Mouse (Mus musculus) bone marrow, adult 2 months (tissue): ENCODE results near the gene Pcsk7. TPM values are rescaled to one million over a fixed set of nuclear protein-coding genes. Genes with fewer than 3 reads are reported as not detected.

Experiments
- H3K27ac ChIP-seq: fragments of 200-500 bp; 2 replicates; pipeline ENCODE4 v1.5.1; 2012; ENCODE audit warnings: low read depth, mild to moderate bottlenecking, control low read depth, inconsistent platforms, low read length; ENCODE audit not compliant: control insufficient read depth, poor library complexity, insufficient read depth
- H3K4me1 ChIP-seq: fragments of 200-500 bp; 2 replicates; pipeline ENCODE4 v1.6.1; 2011; ENCODE audit warnings: low read length; ENCODE audit not compliant: control insufficient read depth, insufficient read depth
- H3K4me3 ChIP-seq: fragments of 200-500 bp; replicated peaks from 2 replicates; pipeline ENCODE3; 2011; ENCODE audit warnings: mild to moderate bottlenecking, low read depth, low read length, control low read depth; ENCODE audit not compliant: control insufficient read depth
- CTCF ChIP-seq: fragments of 200-500 bp; IDR thresholded peaks from 2 replicates; pipeline ENCODE4 v1.5.1; 2011; ENCODE audit warnings: low read length, control low read depth; ENCODE audit not compliant: control insufficient read depth, insufficient read depth
- POLR2A ChIP-seq: fragments of 200-500 bp; IDR thresholded peaks from 2 replicates; pipeline ENCODE4 v1.6.1; 2011; ENCODE audit warnings: low read depth, mild to moderate bottlenecking, control low read depth, low read length, borderline replicate concordance; ENCODE audit not compliant: control insufficient read depth
- WGBS: fragments of 180-500 bp; shearing (Covaris S2); methylation state at CpG from one replicate; pipeline ENCODE4 v1.1.7; 2018; 5-methylcytosine and 5-hydroxymethylcytosine counted together
- polyA plus RNA-seq: library from polyadenylated mRNA; stranded (reverse); fragments of >200 nt; gene quantifications from 2 replicates; pipeline ENCODE4 v1.2.4, GENCODE M21; 2011; ENCODE audit warnings: low replicate concordance; ENCODE audit not compliant: missing spikeins, insufficient read depth, insufficient read length

Gene Pcsk7
- polyA plus RNA-seq, 1 experiment: 24.5 TPM

DNA sequence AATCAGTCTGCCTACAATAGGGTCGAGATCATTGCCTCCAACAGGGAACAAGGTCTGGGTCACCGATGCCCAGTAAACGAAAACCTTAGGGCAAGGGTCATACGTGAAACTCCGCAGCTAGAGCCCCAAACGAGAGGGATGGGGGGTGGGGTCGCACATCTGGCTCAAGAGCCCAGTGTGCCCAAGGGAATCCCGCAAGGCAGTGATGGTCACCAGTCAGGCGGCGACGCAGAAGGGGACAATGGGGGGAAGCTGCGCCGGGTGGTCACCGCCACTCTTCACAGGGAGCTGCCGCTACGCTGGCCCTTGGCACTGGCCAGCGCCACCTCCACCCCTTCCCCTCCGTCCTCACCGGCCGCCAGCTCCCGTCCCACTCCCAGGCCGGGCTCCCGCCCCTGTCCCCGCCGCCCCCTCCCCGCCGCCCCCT lies 473 bp upstream of the Pcsk7 start:
- Histone ChIP-seq H3K4me1 (peaks cover 3% of the 10 kb centered on the region), H3K4me3 (peak overlapping the region; percentile 84), H3K27ac (peak overlapping the region; percentile 56)
- WGBS: 0% methylated on average over 21 of the region's 27 CpGs
- TF ChIP-seq POLR2A (no peak), CTCF (no peak)

DNA sequence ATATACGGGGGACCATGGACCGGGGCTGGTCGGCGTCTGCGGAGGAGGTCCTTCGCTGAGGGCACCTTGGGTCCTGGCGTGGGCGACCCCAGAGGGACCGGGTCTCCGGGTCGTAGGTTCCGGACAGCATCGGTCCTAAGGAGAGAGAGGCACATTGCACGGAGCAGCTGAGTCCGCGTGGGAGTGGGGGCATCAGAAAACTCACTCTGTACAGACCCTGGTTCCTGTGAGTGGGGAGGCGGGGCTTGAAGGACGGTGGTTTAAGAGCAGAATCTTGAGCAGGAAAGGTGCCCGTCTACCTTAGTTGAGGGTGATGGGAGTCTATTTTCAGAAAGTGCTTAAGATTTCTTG lies 756 bp downstream of the Pcsk7 start:
- peak overlapping the region; percentile 84 for H3K4me3 ChIP-seq
- peaks cover 3% of the 10 kb centered on the region for H3K4me1 ChIP-seq
- under 1% methylated on average over 19 of the region's 19 CpGs for WGBS
- peak overlapping the region; percentile 99 for H3K27ac ChIP-seq
- TF ChIP-seq CTCF: no peak
- no peak for TF ChIP-seq POLR2A

GRCm38 (mm10) chr9:45910995-45911394 lies 4.7 kb downstream of the Pcsk7 start:
- no peak for TF ChIP-seq CTCF
- no peak for TF ChIP-seq POLR2A
- no peak overlapping the region for H3K4me3 ChIP-seq
- no peak overlapping the region for H3K27ac ChIP-seq
- 79% methylated on average over 3 of the region's 3 CpGs for WGBS
- H3K4me1 ChIP-seq: peaks cover 3% of the 10 kb centered on the region

DNA sequence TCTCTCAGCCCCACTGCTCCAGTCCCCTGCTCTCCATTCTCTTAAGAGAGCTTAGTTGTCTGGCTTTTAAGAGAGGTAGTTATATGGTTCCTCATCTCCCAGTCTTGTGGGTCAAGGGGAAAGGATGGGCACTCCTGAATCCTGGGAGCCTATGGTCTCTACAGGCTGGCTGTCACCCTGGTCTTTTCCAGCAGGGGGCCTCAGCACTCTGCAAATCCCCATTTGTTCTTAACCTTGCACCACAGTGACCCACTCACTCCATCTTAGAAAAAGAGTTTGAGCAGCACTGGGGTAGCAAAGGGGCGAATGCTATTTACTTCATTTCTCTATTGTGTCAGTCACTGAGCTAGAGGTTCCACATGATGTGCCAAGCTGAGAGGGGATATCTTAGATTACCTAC lies 5.4 kb downstream of the Pcsk7 start:
- no peak overlapping the region for H3K4me3 ChIP-seq
- H3K27ac ChIP-seq: no peak overlapping the region
- WGBS: 60% methylated on average over 1 of the region's 1 CpGs
- peaks cover 3% of the 10 kb centered on the region for H3K4me1 ChIP-seq
- TF ChIP-seq POLR2A: no peak
- peak; percentile 68 for TF ChIP-seq CTCF

GRCm38 (mm10) chr9:45915659-45916058 lies 9.4 kb downstream of the Pcsk7 start:
- no peak overlapping the region for H3K4me3 ChIP-seq
- TF ChIP-seq CTCF (no peak), POLR2A (no peak)
- H3K4me1 ChIP-seq: no peaks in the 10 kb centered on the region
- 79% methylated on average over 2 of the region's 2 CpGs for WGBS
- no peak overlapping the region for H3K27ac ChIP-seq

- TF ChIP-seq CTCF (no peak), POLR2A (no peak)
- H3K4me1 ChIP-seq: no peaks in the 10 kb centered on the region
- H3K27ac ChIP-seq: no peak overlapping the region
- 86% methylated on average over 5 of the region's 5 CpGs for WGBS
- no peak overlapping the region for H3K4me3 ChIP-seq
Observed at GRCm38 (mm10) chr9:45917041-45917934, 11.0 kb downstream of the Pcsk7 start.

DNA sequence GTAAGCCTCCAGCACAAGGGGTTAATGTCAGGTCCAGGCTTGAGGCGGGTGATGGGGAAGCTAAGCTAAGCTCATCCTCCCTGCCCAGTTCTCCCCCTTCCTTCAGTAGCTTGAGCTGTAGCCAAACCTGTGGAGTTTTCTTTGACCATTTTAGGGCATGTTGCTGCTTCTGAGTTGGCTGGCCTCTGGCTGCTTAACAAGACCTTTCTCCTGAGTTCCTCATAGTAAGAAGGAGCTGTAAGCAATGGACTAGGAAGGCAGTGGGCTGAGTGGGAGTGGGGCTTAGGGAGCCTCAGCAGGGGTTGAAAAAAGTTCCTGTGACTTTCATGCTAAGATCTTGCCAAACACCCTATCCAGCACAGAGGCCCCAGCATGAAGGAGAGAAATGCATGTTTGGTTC lies 13.6 kb downstream of the Pcsk7 start:
- WGBS: 73% methylated on average over 1 of the region's 1 CpGs
- TF ChIP-seq CTCF: no peak
- no peak for TF ChIP-seq POLR2A
- H3K4me1 ChIP-seq: no peaks in the 10 kb centered on the region
- no peak overlapping the region for H3K4me3 ChIP-seq
- no peak overlapping the region for H3K27ac ChIP-seq

GRCm38 (mm10) chr9:45929285-45929684 lies 23.0 kb downstream of the Pcsk7 start:
- no peaks in the 10 kb centered on the region for H3K4me1 ChIP-seq
- no peak overlapping the region for H3K27ac ChIP-seq
- 84% methylated on average over 5 of the region's 5 CpGs for WGBS
- no peak overlapping the region for H3K4me3 ChIP-seq
- TF ChIP-seq CTCF (no peak), POLR2A (no peak)
